9 mouse cellular contexts compared by ENCODE assay signal in the genomic region with DNA sequence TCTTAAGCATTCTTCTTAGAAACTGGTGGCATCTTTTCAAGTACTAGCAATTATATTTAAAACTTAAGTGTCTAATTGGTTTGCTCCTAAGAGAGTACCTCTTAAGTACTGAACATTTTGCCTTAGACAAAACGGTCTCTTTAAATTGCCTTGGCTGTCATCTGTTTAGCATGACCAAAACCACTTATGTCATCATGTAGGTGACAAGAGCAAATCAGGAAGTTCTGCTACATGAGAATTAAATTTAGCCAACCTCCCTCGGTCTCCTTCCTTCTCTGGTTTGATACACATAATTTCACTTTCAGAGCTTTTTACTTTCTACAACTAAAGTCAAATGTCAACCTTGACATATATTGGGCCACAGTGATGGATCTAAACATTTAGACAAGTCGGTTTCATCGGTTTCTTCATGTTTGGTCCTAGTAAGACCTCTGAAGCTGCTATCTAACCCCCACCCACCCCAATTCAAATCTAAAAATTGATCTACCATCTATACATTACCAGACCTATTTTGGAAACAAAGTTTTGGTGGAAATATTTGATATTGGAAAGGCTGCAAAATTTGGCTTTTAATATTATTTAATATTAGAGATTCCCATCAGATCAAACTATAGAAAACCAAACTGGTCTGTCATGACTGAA. TPM values are rescaled to one million over a fixed set of nuclear protein-coding genes. Genes with fewer than 3 reads are reported as not detected.
DNase-seq lines count a peak whose midpoint lies in the region; ATAC-seq and TF ChIP-seq lines count a peak whose summit lies in the region.
"Had no signal": no experiment of that assay in that cellular context is flagged by ENCODE, and none has a peak within 500 bp of the region (broad histone marks: within the 10 kb centered on the region; RNA-seq: fewer than 3 reads in every experiment).

No protein-coding gene starts in this region.

- ATAC-seq in kidney, embryonic 16.5 days (ENCODE audit: low FRiP score, low TSS enrichment), result no peak
- no peak for ATAC-seq in intestine, embryonic 15.5 days
- no peak for ATAC-seq in megakaryocyte-erythroid progenitor cell, adult 5-6 weeks (replicated peaks; ENCODE audit: low FRiP score, low TSS enrichment, poor library complexity, severe bottlenecking)

- 85% methylated on average over 4 of the region's 4 CpGs for WGBS in kidney, embryonic 16.5 days
- WGBS in intestine, embryonic 15.5 days, result 76% methylated on average over 4 of the region's 4 CpGs

- no peak for TF ChIP-seq POLR2A in myocyte (IDR thresholded peaks at IDR 0.05; ENCODE audit: insufficient read length, low read depth)

- H3K4me3 ChIP-seq in kidney, embryonic 16.5 days (ENCODE audit: low read length), result peak overlapping the region; percentile 75
- H3K4me3 ChIP-seq in intestine, embryonic 15.5 days (replicated peaks), result no peak overlapping the region
- H3K4me3 ChIP-seq in myocyte, result peak overlapping the region; percentile 69

- H3K9me3 ChIP-seq in kidney, embryonic 16.5 days (ENCODE audit: low read length), result no peaks in the 10 kb centered on the region
- no peaks in the 10 kb centered on the region for H3K9me3 ChIP-seq in intestine, embryonic 15.5 days

- peak overlapping the region; percentile 76 for H3K4me2 ChIP-seq in kidney, embryonic 16.5 days (replicated peaks; ENCODE audit: low read depth, low read length)
- H3K4me2 ChIP-seq in intestine, embryonic 15.5 days (replicated peaks), result peak overlapping the region; percentile 77
- H3K4me2 ChIP-seq in myocyte (ENCODE audit: low read depth), result peak overlapping the region; percentile 88

- H3ac ChIP-seq in myocyte (ENCODE audit: control insufficient read depth, insufficient read length), result no peak overlapping the region

- no peak for DNase-seq in kidney, adult 9 months
- peak; percentile 18 for DNase-seq in c-Kit-positive CD71-positive TER-119-positive erythroid progenitor cells, embryonic 14.5 days (ENCODE audit: low spot score)
- DNase-seq in adrenal gland, adult (ENCODE audit: inconsistent age in 2 of 2, low spot score in 1 of 2), result no peak
- DNase-seq in urinary bladder, postnatal 4 days (ENCODE audit: low spot score in 2 of 2), result no peak
- DNase-seq: kidney, postnatal 25 days had no signal

- H3K79me2 ChIP-seq in myocyte (ENCODE audit: control insufficient read depth, insufficient read depth), result peaks cover 46% of the 10 kb centered on the region

- H3K9ac ChIP-seq in kidney, embryonic 16.5 days (replicated peaks; ENCODE audit: low read length), result no peak overlapping the region
- no peak overlapping the region for H3K9ac ChIP-seq in intestine, embryonic 15.5 days

- H3K36me3 ChIP-seq in kidney, embryonic 16.5 days (ENCODE audit: insufficient read depth, low read length), result no peaks in the 10 kb centered on the region
- H3K36me3 ChIP-seq in intestine, embryonic 15.5 days, result no peaks in the 10 kb centered on the region
- peaks cover 7% of the 10 kb centered on the region for H3K36me3 ChIP-seq in myocyte (ENCODE audit: control insufficient read depth, insufficient read depth)

- H3K4me1 ChIP-seq in kidney, embryonic 16.5 days (ENCODE audit: insufficient read depth, low read length), result peaks cover 39% of the 10 kb centered on the region
- H3K4me1 ChIP-seq in intestine, embryonic 15.5 days (replicated peaks), result peaks cover 24% of the 10 kb centered on the region

- H3K27me3 ChIP-seq in kidney, embryonic 16.5 days (ENCODE audit: insufficient read depth, low read length), result no peaks in the 10 kb centered on the region
- H3K27me3 ChIP-seq in intestine, embryonic 15.5 days (replicated peaks), result no peaks in the 10 kb centered on the region
- no peaks in the 10 kb centered on the region for H3K27me3 ChIP-seq in myocyte (ENCODE audit: control insufficient read depth, insufficient read depth, insufficient read length)

- H3K27ac ChIP-seq in kidney, embryonic 16.5 days (ENCODE audit: low read length), result no peak overlapping the region
- no peak overlapping the region for H3K27ac ChIP-seq in intestine, embryonic 15.5 days

TF ChIP-seq in myocyte, 11 proteins besides CTCF, POLR2A, EP300 and RAD21:
- TF ChIP-seq SRF (IDR thresholded peaks at IDR 0.05; ENCODE audit: control insufficient read depth, insufficient read length, low read depth), result no peak
- no peak for TF ChIP-seq MYOG (IDR thresholded peaks at IDR 0.05; ENCODE audit: control insufficient read depth in 1 of 3, insufficient read depth in 1 of 3, insufficient read length in 2 of 3, low read depth in 2 of 3)
- TF ChIP-seq TCF12 (IDR thresholded peaks at IDR 0.05; ENCODE audit: insufficient read depth, poor library complexity, severe bottlenecking), result no peak
- TF ChIP-seq E2F4 (IDR thresholded peaks at IDR 0.05; ENCODE audit: insufficient read depth), result no peak
- TF ChIP-seq MYOD1 (IDR thresholded peaks at IDR 0.05; ENCODE audit: control insufficient read depth in 1 of 3, insufficient read length in 2 of 3, low read depth in 2 of 3), result no peak
- no peak for TF ChIP-seq USF1 (IDR thresholded peaks at IDR 0.05; ENCODE audit: low read depth)
- TF ChIP-seq POLR2AphosphoS2 (IDR thresholded peaks at IDR 0.05; ENCODE audit: insufficient read length, low read depth), result no peak
- TF ChIP-seq CEBPB (IDR thresholded peaks at IDR 0.05; ENCODE audit: insufficient read depth, poor library complexity, severe bottlenecking), result no peak
- TF ChIP-seq REST (IDR thresholded peaks at IDR 0.05; ENCODE audit: insufficient read depth, insufficient read length), result no peak
- no peak for TF ChIP-seq MAX (IDR thresholded peaks at IDR 0.05; ENCODE audit: low read depth)
- TF ChIP-seq TCF3 (IDR thresholded peaks at IDR 0.05; ENCODE audit: insufficient read length, low read depth), result no peak
TF ChIP-seq in myocyte: peak in this region for 0.

RNA-seq across cellular contexts. Expression of a gene that starts 2.7 kb away (rescaled TPM):
- polyA plus RNA-seq in kidney, embryonic 16.5 days (2015; fragmentation: Nextera tagmentation; extraction: Ambion mirVana), result 4.4 and 5.3 TPM in 2 replicates
- 3.8 and 4.8 TPM in 2 replicates for polyA plus RNA-seq in intestine, embryonic 15.5 days (2015; fragmentation: Nextera tagmentation; extraction: Ambion mirVana)
- 21.1 TPM for polyA plus RNA-seq in myocyte (2012; fragmentation: generic; extraction: Trizol)
- total RNA-seq in megakaryocyte-erythroid progenitor cell, adult 5-6 weeks (2014; fragmentation: Nextera tagmentation), result 5.7 and 7.1 TPM in 2 replicates
- total RNA-seq in megakaryocyte-erythroid progenitor cell, adult 5-6 weeks (2017), result 7.5 and 12.7 TPM in 2 replicates

RNA-seq across cellular contexts. Expression of a gene that starts 49.9 kb away (rescaled TPM):
- polyA plus RNA-seq in kidney, embryonic 16.5 days (2015; fragmentation: Nextera tagmentation; extraction: Ambion mirVana), result 7.1 and 8.6 TPM in 2 replicates
- polyA plus RNA-seq in intestine, embryonic 15.5 days (2015; fragmentation: Nextera tagmentation; extraction: Ambion mirVana), result 5.4 and 5.9 TPM in 2 replicates
- 3.9 TPM for polyA plus RNA-seq in myocyte (2012; fragmentation: generic; extraction: Trizol)
- 6.1 and 7.8 TPM in 2 replicates for total RNA-seq in megakaryocyte-erythroid progenitor cell, adult 5-6 weeks (2014; fragmentation: Nextera tagmentation)
- total RNA-seq in megakaryocyte-erythroid progenitor cell, adult 5-6 weeks (2017), result 6.2 and 7.7 TPM in 2 replicates
